In the genomic region with DNA sequence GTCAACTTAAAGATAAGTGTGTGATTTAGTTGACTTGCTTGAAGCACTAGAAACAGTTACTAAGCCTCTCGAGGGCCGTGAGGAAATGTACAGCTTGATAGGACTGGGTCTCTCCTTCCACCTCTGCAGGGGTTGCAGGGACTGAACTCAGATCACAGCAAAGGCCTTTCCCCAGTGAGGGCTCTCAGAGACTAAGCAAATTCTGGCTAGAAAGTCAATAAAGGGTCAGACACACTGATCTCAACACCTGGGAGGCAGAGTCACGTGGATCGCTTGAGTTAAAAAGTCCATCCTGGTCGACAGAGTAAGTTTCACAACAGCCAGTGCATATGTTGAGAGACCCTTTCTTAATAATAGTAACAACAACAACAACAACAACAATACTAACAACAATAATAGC, we compare ENCODE assay signal across 24 mouse cellular contexts. TPM values are rescaled to one million over a fixed set of nuclear protein-coding genes. Genes with fewer than 3 reads are reported as not detected.
DNase-seq lines count a peak whose midpoint lies in the region; ATAC-seq and TF ChIP-seq lines count a peak whose summit lies in the region.
"Had no signal": no experiment of that assay in that cellular context is flagged by ENCODE, and none has a peak within 500 bp of the region (broad histone marks: within the 10 kb centered on the region; RNA-seq: fewer than 3 reads in every experiment).

No protein-coding gene starts in this region.

- no peak overlapping the region for H3K4me2 ChIP-seq in liver, embryonic 11.5 days
- H3K4me2 ChIP-seq in liver, embryonic 13.5 days = no peak overlapping the region
- no peak overlapping the region for H3K4me2 ChIP-seq in liver, embryonic 14.5 days (ENCODE audit: low read depth)
- H3K4me2 ChIP-seq in liver, postnatal 0 days (ENCODE audit: low read depth, low read length) = no peak overlapping the region
- H3K4me2 ChIP-seq: embryonic facial prominence, embryonic 12.5 days; forebrain, embryonic 13.5 days; forebrain, embryonic 15.5 days had no signal

- WGBS in liver, adult 2 months = 39% methylated on average over 5 of the region's 5 CpGs
- 78% methylated on average over 5 of the region's 5 CpGs for WGBS in liver, embryonic 11.5 days
- 75% methylated on average over 5 of the region's 5 CpGs for WGBS in liver, embryonic 13.5 days (ENCODE audit: insufficient replicate concordance)
- WGBS in liver, embryonic 14.5 days (ENCODE audit: insufficient replicate concordance) = 70% methylated on average over 5 of the region's 5 CpGs
- 64% methylated on average over 5 of the region's 5 CpGs for WGBS in liver, postnatal 0 days (ENCODE audit: insufficient replicate concordance)

- no peak for TF ChIP-seq CTCF in liver, adult 2 months (IDR thresholded peaks at IDR 0.05; ENCODE audit: low read depth, low read length)
- no peak for TF ChIP-seq CTCF in liver, embryonic 14.5 days (IDR thresholded peaks at IDR 0.05; ENCODE audit: low read depth)
- TF ChIP-seq CTCF in liver, postnatal 0 days (IDR thresholded peaks at IDR 0.05; ENCODE audit: low read depth) = no peak

- no peak for TF ChIP-seq EP300 in liver, embryonic 14.5 days (IDR thresholded peaks at IDR 0.05; ENCODE audit: low read depth)
- TF ChIP-seq EP300 in liver, postnatal 0 days (IDR thresholded peaks at IDR 0.05; ENCODE audit: low read depth) = no peak

- no peak for TF ChIP-seq POLR2A in liver, adult 2 months (IDR thresholded peaks at IDR 0.05; ENCODE audit: extremely low read depth, insufficient read depth, low read length)

- no peak for ATAC-seq in liver, embryonic 11.5 days (replicated peaks; ENCODE audit: low FRiP score)
- peak; percentile 53; the same call in 1 of the 2 replicates for ATAC-seq in liver, embryonic 13.5 days (ENCODE audit: low read depth)
- ATAC-seq in liver, embryonic 14.5 days (ENCODE audit: insufficient read depth) = 0 out of 2 replicates have a peak, but pooled peaks have one; percentile 26
- peak; percentile 81 for ATAC-seq in liver, postnatal 0 days
- ATAC-seq: forebrain, embryonic 13.5 days; forebrain, embryonic 15.5 days had no signal

- DNase-seq in liver, adult 2 months (ENCODE audit: extremely low read depth, low read depth, low spot score) = peak; percentile 26
- no peak for DNase-seq in liver, embryonic 11.5 days (ENCODE audit: low spot score)
- DNase-seq in liver, embryonic 13.5 days = no peak
- no peak for DNase-seq in liver, embryonic 14.5 days (ENCODE audit: low read depth in 3 of 3, low spot score in 3 of 3)
- DNase-seq in liver, postnatal 0 days = no peak
- DNase-seq in adrenal gland, postnatal 25 days = no peak
- no peak for DNase-seq in heart, postnatal 10 days
- DNase-seq in testis, postnatal 10 days (ENCODE audit: low spot score) = no peak
- DNase-seq: adrenal gland, adult 2 months; adrenal gland, postnatal 10 days; adrenal gland, postnatal 36 days; cerebellum, adult 11-12 months; cerebellum, adult 2 months; cerebellum, adult 9-10 months; cerebellum, postnatal 10 days; cerebellum, postnatal 25 days had no signal

- no peak overlapping the region for H3K4me3 ChIP-seq in liver, adult 2 months (ENCODE audit: insufficient read depth, low read depth, low read length)
- no peak overlapping the region for H3K4me3 ChIP-seq in liver, embryonic 11.5 days (ENCODE audit: low read depth, low read length)
- no peak overlapping the region for H3K4me3 ChIP-seq in liver, embryonic 13.5 days (replicated peaks)
- H3K4me3 ChIP-seq in liver, embryonic 14.5 days (ENCODE audit: insufficient read depth in 1 of 2, low read depth in 2 of 2, low read length in 2 of 2) = no peak overlapping the region
- H3K4me3 ChIP-seq in liver, postnatal 0 days (ENCODE audit: low read depth, low read length) = no peak overlapping the region
- H3K4me3 ChIP-seq: embryonic facial prominence, embryonic 10.5 days; embryonic facial prominence, embryonic 12.5 days; forebrain, embryonic 13.5 days; forebrain, embryonic 15.5 days had no signal

- no peaks in the 10 kb centered on the region for H3K4me1 ChIP-seq in liver, adult 2 months (ENCODE audit: control insufficient read depth, insufficient read depth, low read length)
- H3K4me1 ChIP-seq in liver, embryonic 11.5 days (replicated peaks; ENCODE audit: control insufficient read depth, insufficient read depth, low read length) = no peaks in the 10 kb centered on the region
- H3K4me1 ChIP-seq in liver, embryonic 13.5 days (replicated peaks) = no peaks in the 10 kb centered on the region
- no peaks in the 10 kb centered on the region; a peak in 1 of 4 replicates for H3K4me1 ChIP-seq in liver, embryonic 14.5 days (replicated peaks; ENCODE audit: control insufficient read depth in 2 of 2, insufficient read depth in 2 of 2, low read length in 1 of 2)
- no peaks in the 10 kb centered on the region for H3K4me1 ChIP-seq in liver, postnatal 0 days (ENCODE audit: insufficient read depth)
- H3K4me1 ChIP-seq: embryonic facial prominence, embryonic 10.5 days; embryonic facial prominence, embryonic 12.5 days; forebrain, embryonic 13.5 days; forebrain, embryonic 15.5 days had no signal

- H3K9me3 ChIP-seq in liver, embryonic 11.5 days (ENCODE audit: control insufficient read depth, low read length) = no peaks in the 10 kb centered on the region
- H3K9me3 ChIP-seq in liver, embryonic 13.5 days (replicated peaks) = no peaks in the 10 kb centered on the region
- no peaks in the 10 kb centered on the region for H3K9me3 ChIP-seq in liver, embryonic 14.5 days (ENCODE audit: control insufficient read depth, low read length)
- no peaks in the 10 kb centered on the region for H3K9me3 ChIP-seq in liver, postnatal 0 days (ENCODE audit: low read length)
- H3K9me3 ChIP-seq: embryonic facial prominence, embryonic 10.5 days; embryonic facial prominence, embryonic 12.5 days; forebrain, embryonic 13.5 days; forebrain, embryonic 15.5 days had no signal

- H3K79me2 ChIP-seq in liver, adult 2 months (ENCODE audit: control insufficient read depth, insufficient read depth, low read length) = no peaks in the 10 kb centered on the region

- intact Hi-C loops in heart, postnatal 10 days (cut with DNase I) = no loop called here

- H3K9ac ChIP-seq in liver, adult 2 months (ENCODE audit: low read depth, low read length) = no peak overlapping the region
- no peak overlapping the region for H3K9ac ChIP-seq in liver, embryonic 11.5 days (ENCODE audit: low read depth, low read length)
- H3K9ac ChIP-seq in liver, embryonic 13.5 days = no peak overlapping the region
- H3K9ac ChIP-seq in liver, embryonic 14.5 days (replicated peaks) = no peak overlapping the region
- no peak overlapping the region for H3K9ac ChIP-seq in liver, postnatal 0 days (replicated peaks)
- H3K9ac ChIP-seq: embryonic facial prominence, embryonic 12.5 days; forebrain, embryonic 13.5 days; forebrain, embryonic 15.5 days had no signal

- H3K27ac ChIP-seq in liver, adult 2 months (replicated peaks; ENCODE audit: insufficient read depth, low read depth, low read length) = no peak overlapping the region
- no peak overlapping the region for H3K27ac ChIP-seq in liver, embryonic 11.5 days (ENCODE audit: low read depth, low read length)
- no peak overlapping the region for H3K27ac ChIP-seq in liver, embryonic 13.5 days
- H3K27ac ChIP-seq in liver, embryonic 14.5 days = no peak overlapping the region
- H3K27ac ChIP-seq in liver, postnatal 0 days (ENCODE audit: low read depth) = no peak overlapping the region
- H3K27ac ChIP-seq: embryonic facial prominence, embryonic 10.5 days; embryonic facial prominence, embryonic 12.5 days; forebrain, embryonic 13.5 days; forebrain, embryonic 15.5 days had no signal

- no peaks in the 10 kb centered on the region for H3K27me3 ChIP-seq in liver, adult 2 months (ENCODE audit: control insufficient read depth, insufficient read depth, low read length)
- no peaks in the 10 kb centered on the region for H3K27me3 ChIP-seq in liver, embryonic 11.5 days (replicated peaks; ENCODE audit: control insufficient read depth, insufficient read depth, low read length)
- no peaks in the 10 kb centered on the region for H3K27me3 ChIP-seq in liver, embryonic 13.5 days
- no peaks in the 10 kb centered on the region for H3K27me3 ChIP-seq in liver, embryonic 14.5 days (ENCODE audit: control insufficient read depth, insufficient read depth, low read length)
- no peaks in the 10 kb centered on the region for H3K27me3 ChIP-seq in liver, postnatal 0 days (ENCODE audit: insufficient read depth, low read length)
- H3K27me3 ChIP-seq: embryonic facial prominence, embryonic 12.5 days; forebrain, embryonic 13.5 days; forebrain, embryonic 15.5 days had no signal

- H3K36me3 ChIP-seq in liver, adult 2 months (ENCODE audit: control insufficient read depth, insufficient read depth, low read length) = peaks cover 22% of the 10 kb centered on the region; the same call in 1 of the 2 replicates
- peaks cover 9% of the 10 kb centered on the region; the same call in 1 of the 2 replicates for H3K36me3 ChIP-seq in liver, embryonic 11.5 days (ENCODE audit: control insufficient read depth, insufficient read depth, low read length)
- H3K36me3 ChIP-seq in liver, embryonic 13.5 days = peaks cover 40% of the 10 kb centered on the region
- H3K36me3 ChIP-seq in liver, embryonic 14.5 days (replicated peaks; ENCODE audit: control insufficient read depth, insufficient read depth, low read depth) = peaks cover 4% of the 10 kb centered on the region
- H3K36me3 ChIP-seq in liver, postnatal 0 days (replicated peaks; ENCODE audit: insufficient read depth, low read length) = peaks cover 15% of the 10 kb centered on the region

RNA-seq across cellular contexts. Expression of gene Zcchc17, which starts 23.9 kb away (rescaled TPM):
- total RNA-seq in liver, adult 2 months (2014; rRNA removed) = 9.5 and 10.0 TPM in 2 replicates
- 15.6 and 16.7 TPM in 2 replicates for polyA plus RNA-seq in liver, adult 2 months (2012; rRNA removed)
- 65.0 and 70.5 TPM in 2 replicates for polyA plus RNA-seq in liver, embryonic 11.5 days (2014; fragmentation: Nextera tagmentation; extraction: Ambion mirVana)
- polyA plus RNA-seq in liver, embryonic 13.5 days (2015; fragmentation: Nextera tagmentation; extraction: Ambion mirVana) = 50.2 and 57.6 TPM in 2 replicates
- polyA plus RNA-seq in liver, embryonic 14.5 days (2012; rRNA removed) = 10.8 and 17.1 TPM in 2 replicates
- 44.9 and 49.7 TPM in 2 replicates for polyA plus RNA-seq in liver, embryonic 14.5 days (2014; fragmentation: Nextera tagmentation; extraction: Ambion mirVana)
- 26.3 and 27.5 TPM in 2 replicates for polyA plus RNA-seq in liver, postnatal 0 days (2015; fragmentation: Nextera tagmentation; extraction: Ambion mirVana)
- 40.3 and 43.1 TPM in 2 replicates for total RNA-seq in adrenal gland, postnatal 25 days (2021)
- 10 to 100 TPM; 24.6 to 25.4 TPM for total RNA-seq in heart, postnatal 10 days (2021)

RNA-seq across cellular contexts. Expression of gene Snrnp40, which starts 24.1 kb away (rescaled TPM):
- 10.8 and 11.5 TPM in 2 replicates for total RNA-seq in liver, adult 2 months (2014; rRNA removed)
- polyA plus RNA-seq in liver, adult 2 months (2012; rRNA removed) = 9.1 and 10.5 TPM in 2 replicates
- polyA plus RNA-seq in liver, embryonic 11.5 days (2014; fragmentation: Nextera tagmentation; extraction: Ambion mirVana) = 151 and 170 TPM in 2 replicates
- 94.0 and 96.3 TPM in 2 replicates for polyA plus RNA-seq in liver, embryonic 13.5 days (2015; fragmentation: Nextera tagmentation; extraction: Ambion mirVana)
- 39.8 and 50.3 TPM in 2 replicates for polyA plus RNA-seq in liver, embryonic 14.5 days (2012; rRNA removed)
- polyA plus RNA-seq in liver, embryonic 14.5 days (2014; fragmentation: Nextera tagmentation; extraction: Ambion mirVana) = 74.6 and 77.2 TPM in 2 replicates
- polyA plus RNA-seq in liver, postnatal 0 days (2015; fragmentation: Nextera tagmentation; extraction: Ambion mirVana) = 37.7 and 39.9 TPM in 2 replicates
- total RNA-seq in adrenal gland, postnatal 25 days (2021) = 34.9 and 36.3 TPM in 2 replicates
- 10 to 100 TPM; 26.1 to 29.9 TPM for total RNA-seq in heart, postnatal 10 days (2021)

RNA-seq across cellular contexts. Expression of gene Gm10570, which starts 27.4 kb away (rescaled TPM):
- not detected in 2 replicates for total RNA-seq in liver, adult 2 months (2014; rRNA removed)
- not detected in 2 replicates for polyA plus RNA-seq in liver, adult 2 months (2012; rRNA removed)
- polyA plus RNA-seq in liver, embryonic 11.5 days (2014; fragmentation: Nextera tagmentation; extraction: Ambion mirVana) = not detected in 2 replicates
- polyA plus RNA-seq in liver, embryonic 13.5 days (2015; fragmentation: Nextera tagmentation; extraction: Ambion mirVana) = not detected in 2 replicates
- polyA plus RNA-seq in liver, embryonic 14.5 days (2012; rRNA removed) = 0.08 TPM in 1 of 2 replicates, not detected in the other
- polyA plus RNA-seq in liver, embryonic 14.5 days (2014; fragmentation: Nextera tagmentation; extraction: Ambion mirVana) = not detected in 2 replicates
- not detected in 2 replicates for polyA plus RNA-seq in liver, postnatal 0 days (2015; fragmentation: Nextera tagmentation; extraction: Ambion mirVana)
- not detected in 2 replicates for total RNA-seq in adrenal gland, postnatal 25 days (2021)
- 1 to 10 TPM in 1 of 2 experiments, not detected in 1; 1.1 TPM for total RNA-seq in heart, postnatal 10 days (2021)
- total RNA-seq: adrenal gland, adult 2 months; adrenal gland, postnatal 36 days; MEL had no signal
- polyA plus RNA-seq: C2C12; embryonic facial prominence, embryonic 10.5 days; embryonic facial prominence, embryonic 12.5 days; embryonic facial prominence, embryonic 14.5 days; forebrain, embryonic 11.5 days had no signal

RNA-seq across cellular contexts. Expression of gene Fabp3, which starts 27.5 kb away (rescaled TPM):
- total RNA-seq in liver, adult 2 months (2014; rRNA removed) = 0.34 and 4.2 TPM in 2 replicates
- polyA plus RNA-seq in liver, adult 2 months (2012; rRNA removed) = 0.19 TPM in 1 of 2 replicates, not detected in the other
- 5.0 and 6.4 TPM in 2 replicates for polyA plus RNA-seq in liver, embryonic 11.5 days (2014; fragmentation: Nextera tagmentation; extraction: Ambion mirVana)
- polyA plus RNA-seq in liver, embryonic 13.5 days (2015; fragmentation: Nextera tagmentation; extraction: Ambion mirVana) = 1.5 and 2.8 TPM in 2 replicates
- 0.15 and 0.61 TPM in 2 replicates for polyA plus RNA-seq in liver, embryonic 14.5 days (2012; rRNA removed)
- polyA plus RNA-seq in liver, embryonic 14.5 days (2014; fragmentation: Nextera tagmentation; extraction: Ambion mirVana) = 0.22 and 0.29 TPM in 2 replicates
- polyA plus RNA-seq in liver, postnatal 0 days (2015; fragmentation: Nextera tagmentation; extraction: Ambion mirVana) = 1.3 and 26.0 TPM in 2 replicates
- total RNA-seq in adrenal gland, postnatal 25 days (2021) = 44.7 and 45.0 TPM in 2 replicates
- 1,000 to 10,000 TPM; 7,205 to 8,003 TPM for total RNA-seq in heart, postnatal 10 days (2021)
- total RNA-seq: MEL had no signal

RNA-seq across cellular contexts. Expression of gene Serinc2, which starts 56.9 kb away (rescaled TPM):
- 0.87 and 1.1 TPM in 2 replicates for total RNA-seq in liver, adult 2 months (2014; rRNA removed)
- 20.9 and 22.5 TPM in 2 replicates for polyA plus RNA-seq in liver, adult 2 months (2012; rRNA removed)
- polyA plus RNA-seq in liver, embryonic 11.5 days (2014; fragmentation: Nextera tagmentation; extraction: Ambion mirVana) = 6.1 and 6.8 TPM in 2 replicates
- polyA plus RNA-seq in liver, embryonic 13.5 days (2015; fragmentation: Nextera tagmentation; extraction: Ambion mirVana) = 0.99 and 1.6 TPM in 2 replicates
- 0.45 and 0.48 TPM in 2 replicates for polyA plus RNA-seq in liver, embryonic 14.5 days (2012; rRNA removed)
- 0.23 and 0.30 TPM in 2 replicates for polyA plus RNA-seq in liver, embryonic 14.5 days (2014; fragmentation: Nextera tagmentation; extraction: Ambion mirVana)
- 3.4 and 4.4 TPM in 2 replicates for polyA plus RNA-seq in liver, postnatal 0 days (2015; fragmentation: Nextera tagmentation; extraction: Ambion mirVana)
- total RNA-seq in adrenal gland, postnatal 25 days (2021) = 0.85 and 0.90 TPM in 2 replicates
- 1 to 10 TPM; 3.0 to 3.1 TPM for total RNA-seq in heart, postnatal 10 days (2021)
- total RNA-seq: MEL had no signal
